Mouse (Mus musculus): Measurements from ENCODE around the gene Ets1.

DNA sequence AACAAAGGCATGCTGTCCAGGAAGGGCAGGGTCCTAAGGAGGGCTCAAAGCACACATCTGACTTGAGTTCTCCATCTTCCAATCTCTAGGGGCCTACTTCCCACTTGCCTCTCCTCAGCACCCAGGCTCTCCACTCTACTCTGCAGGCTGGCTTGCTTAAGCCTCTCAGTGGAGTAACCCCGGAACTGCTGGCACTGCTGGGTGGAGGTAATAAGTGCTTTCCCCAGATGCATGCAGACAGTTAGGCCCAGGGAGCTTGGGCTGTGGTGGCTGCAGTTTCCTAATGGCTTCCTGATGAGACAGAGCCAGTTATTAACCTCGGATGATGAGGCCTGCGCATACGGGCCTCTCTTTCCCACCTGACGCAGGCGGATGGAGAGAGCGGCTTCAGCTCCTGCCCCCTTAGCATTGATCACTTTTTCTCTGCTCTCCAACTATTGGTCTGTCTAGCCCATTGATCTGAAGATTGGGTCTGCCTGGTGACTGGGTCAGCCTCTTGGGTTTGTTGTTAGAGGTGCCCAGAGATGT is 76.4 kb downstream of the Ets1 start:
- TF ChIP-seq CTCF (IDR thresholded peaks at IDR 0.05; ENCODE audit: borderline replicate concordance, insufficient read depth, low read depth, low read length): no peak
- TF ChIP-seq POLR2A (IDR thresholded peaks at IDR 0.05; ENCODE audit: borderline replicate concordance, insufficient read depth, low read length): no peak

All from cerebellum, adult 2 months (tissue).